Mouse (Mus musculus): ENCODE measurements at regions not wholly inside any gene's neighbourhood (a gene's known extent, or its start where the extent isn't known, plus 50 kb on each side); places are given as distances from the start of the nearest gene placed in this dataset.

GRCm38 (mm10) chr3:115788525-115788924 lies 73.7 kb upstream of the S1pr1 start:
- TF ChIP-seq CTCF (IDR thresholded peaks at IDR 0.05; ENCODE audit: low read depth, low read length), result no peak
- no peak for TF ChIP-seq POLR2AphosphoS5 (IDR thresholded peaks at IDR 0.05; ENCODE audit: insufficient replicate concordance, low read depth, low read length)
- TF ChIP-seq GATA1 (IDR thresholded peaks at IDR 0.05; ENCODE audit: borderline replicate concordance, low read length), result no peak
- no peak for TF ChIP-seq TAL1 (conservative IDR thresholded peaks at IDR 0.05; ENCODE audit: low read depth, low read length)
